Mouse (Mus musculus) adrenal gland (tissue): ENCODE results near the gene Ccdc146.

Source experiments
- intact Hi-C: fragments of 180-260 bp; cut with DNase I; formaldehyde crosslinking; loops from one replicate; pipeline ENCODE4 v1.15.1; 2025

The Ccdc146 gene

DNA sequence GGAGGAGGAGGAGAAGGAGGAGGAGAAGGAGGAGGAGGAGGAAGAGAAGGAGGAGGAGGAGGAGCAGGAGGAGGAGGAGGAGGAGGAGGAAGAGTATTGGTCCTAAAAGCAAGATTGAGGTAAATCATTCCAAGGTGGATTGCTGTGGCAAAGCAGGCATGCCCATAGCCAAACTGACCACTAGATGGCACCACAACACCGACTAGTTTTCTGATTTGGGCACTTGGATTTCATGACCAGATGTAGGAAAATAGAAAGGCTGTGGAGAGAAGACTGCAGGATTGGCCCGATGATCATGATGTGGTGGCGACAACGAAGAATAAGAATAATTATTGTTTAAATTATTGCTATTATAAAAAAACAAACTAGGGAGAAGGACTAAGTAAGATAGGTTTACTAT lies 159.4 kb downstream of the Ccdc146 start:
- intact Hi-C loops, result loop anchor here (2.0 to 5.0 kb wide), 2 partner anchors 322 to 377 kb away; no protein-coding TSS in a partner anchor

DNA sequence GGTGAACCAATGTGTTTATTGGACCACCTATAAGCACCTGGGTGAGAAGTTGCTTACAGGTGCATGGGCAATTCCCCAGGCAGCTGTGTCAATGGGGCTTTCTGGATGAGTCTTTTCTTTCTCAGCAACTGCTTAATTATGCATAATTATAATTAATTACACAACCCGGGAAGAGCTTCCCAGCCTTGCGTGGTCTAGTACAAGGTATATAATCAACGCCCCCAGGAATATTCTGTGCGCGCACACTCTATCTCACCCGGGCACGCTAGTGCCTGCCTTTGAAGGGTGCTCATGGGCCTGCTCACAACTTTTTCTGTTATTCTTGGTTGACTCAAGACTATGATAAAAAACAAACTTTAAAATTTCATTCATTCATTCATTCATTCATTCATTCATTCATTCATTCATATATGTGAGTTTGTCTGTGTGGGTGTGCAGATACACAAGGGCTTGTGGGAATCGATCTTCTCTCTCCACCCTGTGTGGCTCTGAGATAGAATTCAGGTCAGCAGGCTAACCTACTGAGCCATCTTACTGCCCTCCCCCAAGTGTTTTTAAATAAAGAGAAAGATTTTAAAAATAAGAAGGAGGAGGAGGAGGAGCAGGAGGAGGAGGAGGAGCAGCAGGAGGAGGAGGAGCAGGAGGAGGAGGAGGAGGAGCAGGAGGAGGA lies 160.0 kb downstream of the Ccdc146 start:
- intact Hi-C loops, result loop anchor here (2.0 to 5.0 kb wide), 2 partner anchors 322 to 378 kb away; no protein-coding TSS in a partner anchor

- intact Hi-C loops, result loop anchor here (2.0 kb wide), 1 partner anchor 323 kb away; no protein-coding TSS in a partner anchor
Measured at GRCm38 (mm10) chr5:21263202-21264055, 161.0 kb downstream of the Ccdc146 start.

- intact Hi-C loops, result no loop called here
Measured at GRCm38 (mm10) chr5:21261202-21261844, 163.2 kb downstream of the Ccdc146 start.

- intact Hi-C loops, result no loop called here
Measured at GRCm38 (mm10) chr5:21260746-21261145, 163.7 kb downstream of the Ccdc146 start.

DNA sequence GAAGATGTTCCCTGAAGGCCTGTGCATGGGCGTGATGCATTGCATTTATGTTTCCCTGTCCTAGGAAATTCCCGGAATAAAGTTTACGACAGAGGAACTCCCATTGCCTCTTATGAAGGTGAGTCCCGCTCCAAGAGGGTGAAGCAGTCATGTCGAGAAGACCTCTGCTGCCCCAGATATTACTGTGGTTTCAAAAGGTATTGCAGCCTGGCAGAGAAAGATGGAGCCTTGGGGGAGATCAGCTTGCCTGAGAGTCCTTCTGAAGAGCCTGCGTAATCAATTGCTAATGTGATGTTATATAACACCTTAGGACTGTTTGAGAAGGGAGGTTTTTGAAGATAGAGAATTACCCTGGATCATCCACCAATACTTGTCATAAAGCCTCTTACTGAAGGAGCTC lies 166.7 kb downstream of the Ccdc146 start:
- intact Hi-C loops, result loop anchor here (10.0 kb wide), 1 partner anchor 243 kb away; no protein-coding TSS in a partner anchor

- intact Hi-C loops, result loop anchor here (10.0 kb wide), 1 partner anchor 242 kb away; no protein-coding TSS in a partner anchor
Measured at GRCm38 (mm10) chr5:21257126-21257525, 167.4 kb downstream of the Ccdc146 start.

DNA sequence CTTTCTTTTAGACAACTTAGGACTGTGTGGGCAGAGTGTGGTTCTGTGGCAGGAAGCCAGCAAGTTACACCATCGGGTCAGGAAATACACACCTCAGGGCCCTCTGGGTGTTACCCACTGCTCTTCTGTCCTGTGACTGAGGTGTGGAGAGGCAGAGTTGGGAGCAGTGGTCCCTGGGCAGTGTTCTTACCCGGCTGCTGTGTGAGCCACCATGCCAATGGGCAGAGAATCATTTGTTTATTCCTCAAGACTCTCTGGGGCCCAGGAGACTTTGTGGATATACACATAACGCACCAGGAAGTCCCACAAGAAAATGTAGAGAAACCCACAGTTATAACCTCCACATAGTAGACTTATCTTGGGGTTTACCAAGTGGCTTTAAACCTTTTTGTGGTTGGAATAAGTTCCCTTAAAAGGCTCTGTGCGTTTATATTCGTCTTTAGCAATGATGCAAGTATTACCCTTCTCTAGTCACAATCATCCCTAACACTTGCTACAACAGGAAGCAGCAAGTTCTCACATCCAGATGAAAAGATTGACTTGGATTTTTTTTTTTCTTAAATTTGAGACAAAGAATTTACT lies 168.8 kb downstream of the Ccdc146 start:
- intact Hi-C loops, result loop anchor here (10.0 kb wide), 1 partner anchor 241 kb away; no protein-coding TSS in a partner anchor

GRCm38 (mm10) chr5:21254731-21255525 lies 169.5 kb downstream of the Ccdc146 start:
- intact Hi-C loops, result loop anchor here (10.0 kb wide), 1 partner anchor 240 kb away; no protein-coding TSS in a partner anchor

GRCm38 (mm10) chr5:21248834-21249233 lies 175.6 kb downstream of the Ccdc146 start:
- intact Hi-C loops, result no loop called here

- intact Hi-C loops, result no loop called here
Measured at GRCm38 (mm10) chr5:21247916-21248315, 176.6 kb downstream of the Ccdc146 start.

GRCm38 (mm10) chr5:21246794-21247193 lies 177.7 kb downstream of the Ccdc146 start:
- intact Hi-C loops, result no loop called here

GRCm38 (mm10) chr5:21245241-21245640 lies 179.2 kb downstream of the Ccdc146 start:
- intact Hi-C loops, result no loop called here

DNA sequence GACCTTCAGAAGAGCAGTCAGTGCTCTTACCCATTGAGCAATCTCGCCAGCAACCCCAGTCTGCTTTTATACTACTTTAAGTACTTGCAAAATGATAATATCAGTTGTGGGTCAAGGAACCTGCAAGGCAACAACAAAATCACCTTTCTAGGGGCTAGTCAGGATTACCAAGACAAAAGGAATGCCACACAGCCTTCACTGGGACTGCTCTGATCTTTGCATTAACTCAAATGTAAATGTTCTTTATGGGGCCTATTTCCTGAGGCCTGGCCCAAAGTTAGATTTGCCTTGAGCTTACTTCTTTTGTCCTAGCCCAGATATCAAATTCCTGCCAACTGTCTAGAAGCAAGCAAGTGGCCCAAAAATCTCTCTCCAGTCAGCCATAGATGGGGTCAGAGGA lies 179.9 kb downstream of the Ccdc146 start:
- intact Hi-C loops, result no loop called here
